Mouse (Mus musculus) cerebellum, adult 2 months (tissue): Measurements from ENCODE around the gene Pik3r1.

Experiments used
- CTCF ChIP-seq: fragments of 200-500 bp; IDR thresholded peaks from 2 replicates; pipeline ENCODE4 v1.5.1; 2011; ENCODE audit warnings: low read depth, mild to moderate bottlenecking, control low read depth, low read length, moderate library complexity, borderline replicate concordance; ENCODE audit not compliant: insufficient read depth
- POLR2A ChIP-seq: fragments of 200-500 bp; IDR thresholded peaks from 2 replicates; pipeline ENCODE4 v1.6.1; 2011; ENCODE audit warnings: low read length, control low read depth, borderline replicate concordance; ENCODE audit not compliant: insufficient read depth

DNA sequence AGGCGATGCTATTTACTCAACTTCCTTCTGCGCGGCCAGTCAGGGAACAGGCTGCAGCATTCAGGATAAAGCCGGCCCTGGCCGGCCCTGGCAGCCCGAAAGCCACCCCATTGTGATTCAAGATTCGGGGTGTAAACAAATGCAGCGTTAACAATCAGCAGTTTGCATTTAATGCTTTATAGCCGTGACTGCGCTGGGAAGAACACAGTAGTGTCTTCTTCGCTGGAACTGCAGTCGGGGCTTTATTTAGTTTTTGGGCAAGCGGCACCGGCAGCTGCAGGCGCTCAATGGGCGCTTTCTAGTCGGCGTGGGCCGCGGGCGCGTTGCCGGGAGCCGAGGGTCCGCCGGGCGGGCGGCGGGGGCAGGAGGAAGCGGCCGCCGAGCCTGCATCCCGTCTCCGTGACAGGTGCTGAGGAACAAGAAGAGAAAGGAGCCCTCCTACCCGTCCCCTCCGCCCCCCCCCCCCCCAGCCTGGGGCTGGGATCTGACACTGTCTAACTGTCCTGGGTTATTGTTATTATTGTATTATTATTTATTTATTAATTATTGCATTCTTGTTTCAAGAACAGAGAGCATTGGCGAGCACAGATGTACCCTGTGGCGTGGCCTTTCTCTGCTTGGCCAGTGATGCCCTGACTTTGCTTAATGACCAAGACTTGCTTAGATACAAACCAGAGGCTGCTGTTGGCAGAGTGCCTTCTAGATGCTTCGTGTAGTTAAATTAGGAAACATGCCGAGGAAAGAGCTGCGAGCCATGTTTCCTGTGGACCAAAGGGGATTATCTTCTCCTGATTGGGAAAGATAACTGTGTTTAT lies 33.6 kb upstream of the Pik3r1 start:
- TF ChIP-seq CTCF = no peak
- no peak for TF ChIP-seq POLR2A
